Mouse (Mus musculus): Measurements from ENCODE around the gene Ash1l. TPM values are rescaled to one million over a fixed set of nuclear protein-coding genes. Genes with fewer than 3 reads are reported as not detected.
"Not testable (repeated sequence)": the region's sequence is repeated elsewhere in the genome, so short reads cannot be mapped to it uniquely, and the experiment has no call there.

Gene Ash1l
- polyA plus RNA-seq, 1 experiment from 2014 or later = 19.8 TPM

DNA sequence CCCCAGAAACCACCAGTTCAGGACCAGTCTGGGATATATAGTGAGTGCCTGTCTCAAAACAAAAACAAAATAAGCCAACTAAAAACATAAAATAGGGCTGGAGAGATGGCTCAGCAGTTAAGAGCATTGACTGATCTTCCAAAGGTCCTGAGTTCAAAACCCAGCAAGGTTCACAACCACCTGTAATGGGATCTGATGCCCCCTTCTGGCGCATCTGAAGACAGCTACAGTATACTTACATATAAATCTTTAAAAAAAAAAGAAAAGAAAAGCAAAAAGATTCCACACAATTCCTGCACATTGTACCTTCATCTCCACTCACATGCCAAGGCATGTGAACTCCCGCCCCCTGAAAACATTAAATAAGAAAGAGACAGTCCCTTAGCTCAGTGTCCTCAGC, 24.8 kb upstream of the Ash1l start:
- H3K4me1 ChIP-seq = no peaks in the 10 kb centered on the region
- no peak overlapping the region for H3K27ac ChIP-seq
- no peak for ATAC-seq (ENCODE audit: insufficient read depth, low FRiP score, low read depth)
- no peak overlapping the region for H3K4me2 ChIP-seq
- H3K9me3 ChIP-seq = no peaks in the 10 kb centered on the region
- H3K9ac ChIP-seq = no peak overlapping the region
- 82% methylated on average over 2 of the region's 2 CpGs for WGBS
- H3K27me3 ChIP-seq (replicated peaks) = no peaks in the 10 kb centered on the region
- H3K4me3 ChIP-seq (replicated peaks) = no peak overlapping the region
- H3K36me3 ChIP-seq = peaks cover 61% of the 10 kb centered on the region

DNA sequence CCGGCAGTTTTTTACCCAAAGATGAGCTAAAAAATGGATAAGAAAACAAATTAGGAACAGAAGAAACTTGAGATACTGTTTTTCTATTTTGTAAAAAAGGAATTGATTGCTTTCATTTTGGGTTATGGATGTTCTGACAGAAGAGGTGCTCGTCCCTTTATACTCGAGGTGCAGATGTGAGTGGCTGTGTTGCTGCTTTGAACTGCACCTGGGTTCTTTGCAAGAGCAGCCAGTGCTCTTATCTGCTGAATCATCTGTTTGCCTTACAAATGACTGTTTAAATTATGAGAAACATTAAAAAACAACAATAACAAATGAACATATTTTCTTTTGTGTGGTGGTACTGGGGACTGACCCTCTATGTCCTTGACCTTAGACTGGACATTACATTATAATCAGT, 20.9 kb upstream of the Ash1l start:
- Histone ChIP-seq H3K27ac (no peak overlapping the region), H3K9ac (no peak overlapping the region), H3K4me1 (no peaks in the 10 kb centered on the region), H3K27me3 (replicated peaks) (no peaks in the 10 kb centered on the region), H3K4me3 (replicated peaks) (no peak overlapping the region), H3K4me2 (no peak overlapping the region), H3K9me3 (no peaks in the 10 kb centered on the region), H3K36me3 (peaks cover 43% of the 10 kb centered on the region)
- no peak for ATAC-seq (ENCODE audit: insufficient read depth, low FRiP score, low read depth)
- 80% methylated on average over 3 of the region's 3 CpGs for WGBS

DNA sequence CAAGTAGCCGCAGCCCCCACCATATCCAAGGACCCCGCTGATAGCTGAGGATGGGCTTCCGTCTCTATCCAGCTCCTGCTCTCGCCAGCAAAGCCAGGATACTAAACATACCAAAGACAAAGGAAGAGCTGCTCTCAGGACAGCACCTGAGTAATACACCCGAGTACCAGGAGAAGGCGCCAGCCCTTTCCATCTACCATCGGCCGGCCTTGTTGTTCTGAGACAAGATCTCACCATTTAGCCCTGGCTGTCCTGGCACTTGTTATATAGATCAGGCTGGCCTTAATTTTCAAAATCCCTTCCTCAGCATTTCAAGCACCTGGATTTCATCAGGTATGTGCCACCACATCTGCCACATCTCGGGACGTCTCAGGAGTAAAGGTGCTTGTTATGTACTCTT, 11.4 kb upstream of the Ash1l start:
- no peaks in the 10 kb centered on the region for H3K9me3 ChIP-seq
- no peak overlapping the region for H3K4me3 ChIP-seq (replicated peaks)
- no peaks in the 10 kb centered on the region for H3K27me3 ChIP-seq (replicated peaks)
- H3K9ac ChIP-seq = no peak overlapping the region
- H3K27ac ChIP-seq = no peak overlapping the region
- no peak overlapping the region for H3K4me2 ChIP-seq
- H3K36me3 ChIP-seq = peaks cover 42% of the 10 kb centered on the region
- WGBS = 91% methylated on average over 10 of the region's 10 CpGs
- H3K4me1 ChIP-seq = no peaks in the 10 kb centered on the region
- no peak for ATAC-seq (ENCODE audit: insufficient read depth, low FRiP score, low read depth)

DNA sequence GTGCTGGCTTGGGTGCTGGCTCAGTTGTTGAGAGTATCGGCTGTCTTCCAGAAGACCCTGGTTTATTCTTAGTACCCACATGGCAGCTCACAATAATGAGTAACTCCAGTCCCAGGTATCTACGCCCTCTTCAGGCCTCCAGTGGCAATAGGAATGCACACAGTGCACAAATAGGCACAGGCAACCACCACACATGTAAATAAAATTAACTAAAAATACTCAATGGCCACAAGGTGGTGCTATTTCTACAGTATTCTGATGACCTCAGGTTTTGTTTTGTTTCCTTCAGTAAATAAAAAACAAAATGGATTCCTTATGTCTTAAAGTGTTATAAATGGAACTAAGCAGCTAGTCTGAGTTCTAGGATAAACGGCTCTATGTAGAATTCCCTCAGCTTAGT, 10.7 kb upstream of the Ash1l start:
- Histone ChIP-seq H3K36me3 (peaks cover 36% of the 10 kb centered on the region), H3K9ac (no peak overlapping the region), H3K4me2 (no peak overlapping the region), H3K9me3 (no peaks in the 10 kb centered on the region), H3K27ac (no peak overlapping the region), H3K27me3 (replicated peaks) (no peaks in the 10 kb centered on the region), H3K4me3 (replicated peaks) (no peak overlapping the region), H3K4me1 (no peaks in the 10 kb centered on the region)
- no peak for ATAC-seq (ENCODE audit: insufficient read depth, low FRiP score, low read depth)
- 78% methylated on average over 3 of the region's 3 CpGs for WGBS

DNA sequence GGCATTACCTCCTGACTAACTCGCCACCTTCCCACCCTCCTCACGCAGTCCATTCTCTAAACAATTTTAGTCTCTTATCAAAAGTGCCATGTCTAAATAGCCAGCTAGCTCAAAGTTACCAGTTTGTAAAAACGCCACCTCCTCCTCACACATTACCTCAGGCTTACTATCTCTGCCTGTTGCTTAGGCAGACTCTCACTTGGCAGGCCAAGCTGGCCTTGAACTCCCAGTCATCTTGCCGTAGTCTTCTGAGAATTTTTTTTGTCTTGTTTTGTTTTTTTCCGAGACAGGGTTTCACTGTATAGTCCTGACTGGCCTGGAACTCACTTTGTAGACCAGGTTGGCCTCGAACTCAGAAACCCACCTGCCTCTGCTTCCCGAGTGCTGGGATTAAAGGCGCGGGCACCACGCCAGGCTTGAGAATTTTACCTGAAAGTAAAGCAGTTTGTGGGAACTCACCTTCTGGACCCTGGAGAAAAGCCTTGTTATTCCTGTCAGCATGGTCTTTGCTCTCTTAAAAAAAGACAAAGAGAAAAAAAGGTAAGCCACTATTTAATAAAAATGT, 8.0 kb upstream of the Ash1l start:
- ATAC-seq (ENCODE audit: insufficient read depth, low FRiP score, low read depth) = no peak
- no peak overlapping the region for H3K9ac ChIP-seq
- H3K36me3 ChIP-seq = peaks cover 21% of the 10 kb centered on the region
- no peak overlapping the region for H3K27ac ChIP-seq
- WGBS = 88% methylated on average over 10 of the region's 10 CpGs
- no peak overlapping the region for H3K4me3 ChIP-seq (replicated peaks)
- no peaks in the 10 kb centered on the region for H3K9me3 ChIP-seq
- H3K27me3 ChIP-seq (replicated peaks) = no peaks in the 10 kb centered on the region
- H3K4me1 ChIP-seq = no peaks in the 10 kb centered on the region
- no peak overlapping the region for H3K4me2 ChIP-seq

DNA sequence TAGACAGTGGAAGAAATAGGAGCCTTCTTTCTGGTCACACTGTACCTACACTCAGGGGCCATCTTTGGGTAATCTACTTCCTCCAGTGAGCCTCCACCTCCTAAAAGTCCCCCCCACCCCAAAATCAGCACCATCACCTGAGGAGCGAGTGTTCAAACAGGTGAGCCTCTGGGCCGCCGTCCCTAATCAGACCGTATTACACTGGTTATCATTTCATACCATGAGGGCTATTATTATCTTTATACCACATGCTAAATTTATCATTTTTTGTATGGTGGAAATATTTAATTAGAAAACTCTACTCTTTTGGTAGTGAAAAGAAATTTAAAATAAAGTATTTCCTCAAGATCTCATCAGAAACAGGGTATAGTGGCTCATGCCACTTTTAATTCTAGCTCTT, 6.3 kb upstream of the Ash1l start:
- no peak for ATAC-seq (ENCODE audit: insufficient read depth, low FRiP score, low read depth)
- peaks cover 21% of the 10 kb centered on the region for H3K36me3 ChIP-seq

DNA sequence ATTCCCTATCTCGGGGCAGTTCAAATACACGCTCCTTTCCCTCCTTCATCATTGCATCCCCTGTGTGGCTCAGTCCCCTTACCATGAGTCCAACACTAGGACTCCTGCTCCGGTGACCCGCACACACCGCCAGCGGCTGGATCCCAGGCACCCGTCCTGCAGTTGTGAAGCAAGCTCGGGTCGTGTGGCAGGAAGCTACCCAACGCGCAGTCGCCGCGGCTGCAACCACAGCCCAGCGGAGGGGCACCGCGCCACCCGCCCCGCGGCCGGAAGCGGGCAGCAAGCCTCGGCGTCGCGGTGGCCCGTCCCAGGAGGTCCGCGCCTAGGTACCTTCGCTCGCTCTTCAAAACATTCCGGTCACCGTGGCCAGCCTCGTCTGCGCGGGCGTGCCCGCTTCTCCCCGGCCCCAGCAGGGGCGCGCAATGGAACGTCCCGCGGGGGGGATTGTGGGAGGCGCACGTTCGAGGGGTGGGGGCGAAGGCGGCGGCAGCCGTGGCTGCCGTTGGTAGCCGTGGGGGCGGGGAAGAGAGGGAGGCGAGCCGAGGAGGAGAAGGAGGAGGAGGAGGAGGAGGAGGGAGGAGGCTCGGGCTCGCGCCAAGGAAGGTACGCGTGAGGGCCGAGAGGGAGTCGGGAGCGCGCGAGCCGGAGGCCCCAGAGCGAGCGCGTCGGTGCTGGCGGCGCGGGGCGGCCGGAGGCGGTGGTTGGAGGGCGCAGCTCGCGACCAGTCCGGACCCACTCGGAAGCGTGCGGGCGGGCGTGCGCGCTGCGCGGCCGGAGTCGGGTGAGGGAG, 441 bp upstream of the Ash1l start:
- Histone ChIP-seq H3K4me3 (replicated peaks) (peak overlapping the region; percentile 94), H3K4me2 (peak overlapping the region; percentile 62), H3K36me3 (no peaks in the 10 kb centered on the region), H3K9ac (peak overlapping the region; percentile 98), H3K4me1 (peaks cover 7% of the 10 kb centered on the region; the same call in 1 of the 2 replicates), H3K27ac (peak overlapping the region; percentile 100), H3K9me3 (no peaks in the 10 kb centered on the region), H3K27me3 (replicated peaks) (no peaks in the 10 kb centered on the region)
- peak; percentile 89 for ATAC-seq (ENCODE audit: insufficient read depth, low FRiP score, low read depth)
- WGBS = under 1% methylated on average over 71 of the region's 92 CpGs

More for the DNA sequence above, 6.3 kb upstream of the Ash1l start:
- H3K9ac ChIP-seq = no peak overlapping the region
- WGBS = 84% methylated on average over 4 of the region's 4 CpGs
- no peak overlapping the region for H3K4me2 ChIP-seq
- peaks cover 7% of the 10 kb centered on the region; the same call in 1 of the 2 replicates for H3K4me1 ChIP-seq
- no peak overlapping the region for H3K27ac ChIP-seq
- H3K9me3 ChIP-seq = no peaks in the 10 kb centered on the region
- no peak overlapping the region for H3K4me3 ChIP-seq (replicated peaks)
- no peaks in the 10 kb centered on the region for H3K27me3 ChIP-seq (replicated peaks)

DNA sequence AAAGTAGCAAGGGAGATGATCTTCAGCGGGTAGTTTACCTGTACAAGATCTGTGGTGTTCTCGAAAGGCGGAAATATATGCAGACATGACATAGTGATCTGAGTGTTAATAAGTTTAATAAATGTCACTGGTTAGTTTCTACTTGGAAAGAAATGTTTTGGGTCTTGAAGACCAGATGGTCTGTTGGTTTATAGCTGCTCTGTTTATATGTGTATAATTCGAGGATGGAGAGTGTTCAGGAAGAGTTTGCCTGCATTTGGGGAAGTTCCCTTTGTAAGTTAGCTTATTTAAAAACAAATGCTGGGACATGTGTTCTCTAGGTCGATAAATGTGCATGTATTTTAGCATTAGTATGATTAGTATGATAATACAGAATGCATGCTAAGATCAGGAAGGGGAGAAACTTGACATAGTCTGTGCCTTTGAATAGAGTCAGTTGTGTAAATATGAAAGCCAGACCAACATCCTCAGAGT, 942 bp downstream of the Ash1l start:
- Histone ChIP-seq H3K27ac (peak overlapping the region; percentile 100), H3K4me3 (replicated peaks) (peak overlapping the region; percentile 94), H3K9me3 (no peaks in the 10 kb centered on the region), H3K9ac (peak overlapping the region; percentile 98), H3K4me2 (peak overlapping the region; percentile 66), H3K4me1 (peaks cover 7% of the 10 kb centered on the region; the same call in 1 of the 2 replicates), H3K36me3 (no peaks in the 10 kb centered on the region), H3K27me3 (replicated peaks) (no peaks in the 10 kb centered on the region)
- ATAC-seq (ENCODE audit: insufficient read depth, low FRiP score, low read depth) = no peak
- WGBS = under 1% methylated on average over 5 of the region's 5 CpGs

DNA sequence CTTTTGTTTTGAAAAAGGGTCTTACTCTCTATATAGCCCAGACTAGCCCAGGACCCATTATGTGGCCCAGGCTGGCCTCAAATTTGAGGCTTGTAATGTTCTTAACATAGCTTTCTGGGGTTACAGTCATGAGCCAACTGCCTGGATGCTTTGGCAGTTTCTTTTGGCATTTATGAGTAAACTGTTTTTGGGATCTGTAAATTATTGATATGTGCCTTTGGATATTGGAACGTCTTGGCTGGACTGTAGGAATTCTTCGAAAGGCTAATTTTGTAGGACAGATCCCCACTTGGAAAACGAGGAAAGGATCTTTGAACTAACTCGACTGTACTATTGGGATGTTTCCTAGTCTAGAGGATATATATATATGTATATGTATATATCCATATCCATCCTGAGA, 2.8 kb downstream of the Ash1l start:
- WGBS = 75% methylated on average over 4 of the region's 4 CpGs
- Histone ChIP-seq H3K9ac (no peak overlapping the region), H3K27me3 (replicated peaks) (no peaks in the 10 kb centered on the region)

DNA sequence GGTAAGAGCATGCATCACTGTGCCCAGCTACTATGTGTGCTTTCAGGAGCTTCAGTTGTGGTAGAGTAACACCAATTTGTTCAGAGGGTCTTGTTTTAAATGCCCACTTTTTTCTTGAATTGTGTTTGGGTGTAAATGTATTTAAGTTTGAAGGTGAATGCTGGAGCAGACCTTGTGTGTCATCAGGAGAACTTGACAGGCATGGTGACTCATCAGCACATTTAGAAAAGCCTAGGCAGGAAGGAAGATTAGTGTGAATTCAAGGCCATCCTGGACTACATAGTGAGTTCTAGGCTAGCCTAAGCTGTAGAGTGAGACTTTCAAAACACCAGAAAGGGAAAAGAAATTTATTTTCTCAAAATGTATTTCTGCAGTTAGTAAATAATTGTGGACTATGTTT, 3.3 kb downstream of the Ash1l start:
- no peaks in the 10 kb centered on the region for H3K4me1 ChIP-seq
- no peak for ATAC-seq (ENCODE audit: insufficient read depth, low FRiP score, low read depth)
- H3K9me3 ChIP-seq = no peaks in the 10 kb centered on the region
- no peaks in the 10 kb centered on the region for H3K36me3 ChIP-seq
- H3K9ac ChIP-seq = no peak overlapping the region
- no peaks in the 10 kb centered on the region for H3K27me3 ChIP-seq (replicated peaks)
- H3K4me2 ChIP-seq = no peak overlapping the region
- no peak overlapping the region for H3K27ac ChIP-seq
- H3K4me3 ChIP-seq (replicated peaks) = no peak overlapping the region

More for the DNA sequence above, 2.8 kb downstream of the Ash1l start:
- H3K4me1 ChIP-seq = 0 out of 2 replicates have a peak, but pooled peaks cover 3% of the 10 kb centered on the region
- no peaks in the 10 kb centered on the region for H3K9me3 ChIP-seq
- no peak for ATAC-seq (ENCODE audit: insufficient read depth, low FRiP score, low read depth)
- H3K27ac ChIP-seq = no peak overlapping the region
- H3K4me3 ChIP-seq (replicated peaks) = no peak overlapping the region
- no peak overlapping the region for H3K4me2 ChIP-seq
- no peaks in the 10 kb centered on the region for H3K36me3 ChIP-seq

DNA sequence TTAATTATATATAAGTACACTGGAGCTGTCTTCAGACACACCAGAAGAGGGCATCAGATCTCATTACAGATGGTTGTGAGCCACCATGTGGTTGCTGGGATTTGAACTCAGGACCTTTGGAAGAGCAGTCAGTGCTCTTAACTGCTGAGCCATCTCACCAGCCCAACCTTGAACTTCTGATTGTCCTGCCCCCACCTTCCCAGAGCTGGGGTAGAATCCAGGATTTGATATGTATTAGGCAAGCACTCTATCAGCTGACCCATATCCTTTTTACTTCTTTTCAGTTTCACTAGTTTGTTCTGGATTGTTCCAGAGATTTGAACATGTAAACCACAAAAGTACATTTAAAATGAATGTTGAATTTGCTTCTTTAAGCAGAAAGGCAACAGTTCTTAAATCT, 12.8 kb downstream of the Ash1l start:
- ATAC-seq (ENCODE audit: insufficient read depth, low FRiP score, low read depth); H3K4me2 ChIP-seq; H3K4me1 ChIP-seq; H3K9me3 ChIP-seq; H3K4me3 ChIP-seq (replicated peaks); H3K27me3 ChIP-seq (replicated peaks); H3K27ac ChIP-seq; H3K9ac ChIP-seq; H3K36me3 ChIP-seq: not testable (repeated sequence)

DNA sequence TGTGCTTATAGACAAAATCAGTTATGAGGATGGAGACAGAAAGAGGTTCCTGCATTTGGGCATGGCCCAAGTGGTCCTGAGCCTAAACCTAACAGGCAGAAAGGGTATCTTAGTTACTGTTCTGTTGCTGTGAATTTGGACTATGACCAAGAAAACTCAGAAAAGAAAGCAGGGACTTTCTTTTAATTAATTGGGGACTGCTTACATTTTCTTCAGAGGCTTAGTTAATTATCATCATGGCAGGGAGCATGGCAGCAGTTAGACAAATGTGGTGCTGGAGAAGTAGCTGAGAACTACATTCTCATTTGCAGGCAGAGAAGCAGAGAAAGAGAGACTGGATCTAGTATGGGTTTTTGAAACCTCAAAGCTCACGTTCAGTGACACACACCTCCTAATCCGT, 24.6 kb downstream of the Ash1l start:
- Histone ChIP-seq H3K27me3 (replicated peaks) (no peaks in the 10 kb centered on the region), H3K9me3 (no peaks in the 10 kb centered on the region), H3K9ac (no peak overlapping the region), H3K4me1 (no peaks in the 10 kb centered on the region), H3K4me3 (replicated peaks) (no peak overlapping the region), H3K27ac (no peak overlapping the region), H3K36me3 (no peaks in the 10 kb centered on the region; the same call in 1 of the 2 replicates), H3K4me2 (no peak overlapping the region)
- no peak for ATAC-seq (ENCODE audit: insufficient read depth, low FRiP score, low read depth)
- WGBS = 86% methylated on average over 2 of the region's 2 CpGs
